Mouse (Mus musculus): ENCODE data around the gene Ubr1. TPM values are rescaled to one million over a fixed set of nuclear protein-coding genes. Genes with fewer than 3 reads are reported as not detected.

Ubr1 gene
- polyA plus RNA-seq (2012; rRNA removed) (5.1 and 6.0 TPM in 2 replicates), polyA plus RNA-seq (2014; fragmentation: Nextera tagmentation; extraction: Ambion mirVana) (9.3 and 10.2 TPM in 2 replicates)

DNA sequence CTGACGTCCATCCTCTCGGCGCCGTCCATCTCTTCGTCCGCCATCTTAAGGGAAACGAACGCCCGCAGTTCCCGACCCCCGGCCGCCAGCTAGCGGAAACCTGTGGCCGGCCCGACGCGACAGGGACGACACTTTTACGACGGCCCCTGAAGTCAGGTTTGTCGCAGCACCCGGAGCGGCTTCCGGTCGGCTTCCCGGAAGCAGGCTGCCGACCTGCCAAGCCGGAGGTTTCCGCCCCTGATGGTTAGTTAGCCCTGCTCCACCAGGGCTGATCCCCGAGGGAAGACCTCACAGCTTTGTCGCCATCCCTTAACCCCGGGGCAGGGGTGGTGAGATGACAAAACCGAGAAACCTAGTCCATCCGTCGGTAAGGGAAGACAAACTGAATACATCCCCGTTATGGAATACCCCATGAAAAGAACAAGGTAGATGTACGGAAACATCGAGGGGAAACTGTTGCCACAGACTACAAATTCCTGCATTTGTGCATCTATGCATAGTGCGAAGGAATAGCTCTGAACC lies at the start of gene Ubr1:
Gene Ubr1, minus strand, starts transcription at position 157 of the 522 bp plus-strand sequence.
- H3K27me3 ChIP-seq (ENCODE audit: control insufficient read depth, insufficient read depth, low read length), result no peaks in the 10 kb centered on the region
- H3K4me3 ChIP-seq (ENCODE audit: insufficient read depth in 1 of 2, low read depth in 2 of 2, low read length in 2 of 2), result peak within 1 kb of the TSS; percentile 63 to 93
- H3K27ac ChIP-seq, result peak within 1 kb of the TSS; percentile 90
- WGBS (ENCODE audit: insufficient replicate concordance), result under 1% methylated on average over 39 of the region's 39 CpGs
- H3K9me3 ChIP-seq (ENCODE audit: control insufficient read depth, low read length), result no peaks in the 10 kb centered on the region
- ATAC-seq (ENCODE audit: insufficient read depth) (peak; percentile 85), DNase-seq (ENCODE audit: low read depth in 3 of 3, low spot score in 3 of 3) (peak; percentile 81 to 82 (median 82))
- H3K4me1 ChIP-seq (replicated peaks; ENCODE audit: control insufficient read depth in 2 of 2, insufficient read depth in 2 of 2, low read length in 1 of 2), result peaks cover 8 to 14% of the 10 kb centered on the region in 2 experiments
- no peaks in the 10 kb centered on the region for H3K36me3 ChIP-seq (replicated peaks; ENCODE audit: control insufficient read depth, insufficient read depth, low read depth)
- peak within 1 kb of the TSS; percentile 90 for H3K9ac ChIP-seq (replicated peaks)
- peak within 1 kb of the TSS; percentile 84 for H3K4me2 ChIP-seq (ENCODE audit: low read depth)
- peak; percentile 38; the same call in 1 of the 2 replicates for TF ChIP-seq EP300 (IDR thresholded peaks at IDR 0.05; ENCODE audit: low read depth)
- peak; percentile 22; the same call in 1 of the 2 replicates for TF ChIP-seq CTCF (IDR thresholded peaks at IDR 0.05; ENCODE audit: low read depth)

DNA sequence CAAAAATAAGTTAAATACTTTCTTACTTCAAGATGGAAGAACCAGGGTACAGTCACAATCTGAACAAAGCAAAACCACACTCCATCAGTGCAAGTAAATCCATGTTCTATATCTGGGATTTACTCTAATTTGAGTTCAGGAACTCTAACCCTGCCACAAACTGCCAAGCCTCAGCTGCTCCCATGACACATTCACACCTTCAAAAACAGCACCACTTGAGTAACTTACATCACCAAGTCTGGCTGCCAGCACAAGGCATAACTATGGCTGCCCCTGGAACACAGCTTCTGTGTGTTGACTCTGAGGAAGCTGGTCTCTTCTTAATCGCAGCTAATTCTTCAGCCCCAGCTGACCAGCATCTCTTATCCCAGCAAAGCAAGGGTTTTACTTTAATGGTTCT lies 46.6 kb upstream of the Ubr1 start:
- 85% methylated on average over 1 of the region's 1 CpGs for WGBS (ENCODE audit: insufficient replicate concordance)
- ATAC-seq (ENCODE audit: insufficient read depth), result no peak
- H3K4me3 ChIP-seq (ENCODE audit: insufficient read depth in 1 of 2, low read depth in 2 of 2, low read length in 2 of 2), result no peak overlapping the region
- no peaks in the 10 kb centered on the region for H3K9me3 ChIP-seq (ENCODE audit: control insufficient read depth, low read length)
- peaks cover 54% of the 10 kb centered on the region for H3K36me3 ChIP-seq (replicated peaks; ENCODE audit: control insufficient read depth, insufficient read depth, low read depth)
- no peaks in the 10 kb centered on the region for H3K4me1 ChIP-seq (replicated peaks; ENCODE audit: control insufficient read depth in 2 of 2, insufficient read depth in 2 of 2, low read length in 1 of 2)
- no peak overlapping the region for H3K27ac ChIP-seq
- DNase-seq (ENCODE audit: low read depth in 3 of 3, low spot score in 3 of 3), result no peak
- H3K9ac ChIP-seq (replicated peaks), result no peak overlapping the region
- H3K4me2 ChIP-seq (ENCODE audit: low read depth), result no peak overlapping the region
- no peak for TF ChIP-seq CTCF (IDR thresholded peaks at IDR 0.05; ENCODE audit: low read depth)
- no peak for TF ChIP-seq EP300 (IDR thresholded peaks at IDR 0.05; ENCODE audit: low read depth)
- no peaks in the 10 kb centered on the region for H3K27me3 ChIP-seq (ENCODE audit: control insufficient read depth, insufficient read depth, low read length)

- 82% methylated on average over 9 of the region's 9 CpGs for whole genome bisulfite sequencing (ENCODE audit: insufficient replicate concordance)
- no peak for ATAC-seq (ENCODE audit: insufficient read depth)
- no peaks in the 10 kb centered on the region for H3K27me3 ChIP-seq (ENCODE audit: control insufficient read depth, insufficient read depth, low read length)
- H3K9ac ChIP-seq (replicated peaks), result no peak overlapping the region
- H3K27ac ChIP-seq, result no peak overlapping the region
- DNase-seq (ENCODE audit: low read depth in 3 of 3, low spot score in 3 of 3), result no peak
- no peaks in the 10 kb centered on the region for H3K4me1 ChIP-seq (replicated peaks; ENCODE audit: control insufficient read depth in 2 of 2, insufficient read depth in 2 of 2, low read length in 1 of 2)
- H3K9me3 ChIP-seq (ENCODE audit: control insufficient read depth, low read length), result no peaks in the 10 kb centered on the region
- TF ChIP-seq CTCF (IDR thresholded peaks at IDR 0.05; ENCODE audit: low read depth) (no peak), EP300 (IDR thresholded peaks at IDR 0.05; ENCODE audit: low read depth) (no peak)
- H3K4me2 ChIP-seq (ENCODE audit: low read depth), result no peak overlapping the region
- peaks cover 45% of the 10 kb centered on the region for H3K36me3 ChIP-seq (replicated peaks; ENCODE audit: control insufficient read depth, insufficient read depth, low read depth)
- H3K4me3 ChIP-seq (ENCODE audit: insufficient read depth in 1 of 2, low read depth in 2 of 2, low read length in 2 of 2), result no peak overlapping the region
Observed at GRCm38 (mm10) chr2:121016226-121016625, 45.7 kb upstream of the Ubr1 start.

DNA sequence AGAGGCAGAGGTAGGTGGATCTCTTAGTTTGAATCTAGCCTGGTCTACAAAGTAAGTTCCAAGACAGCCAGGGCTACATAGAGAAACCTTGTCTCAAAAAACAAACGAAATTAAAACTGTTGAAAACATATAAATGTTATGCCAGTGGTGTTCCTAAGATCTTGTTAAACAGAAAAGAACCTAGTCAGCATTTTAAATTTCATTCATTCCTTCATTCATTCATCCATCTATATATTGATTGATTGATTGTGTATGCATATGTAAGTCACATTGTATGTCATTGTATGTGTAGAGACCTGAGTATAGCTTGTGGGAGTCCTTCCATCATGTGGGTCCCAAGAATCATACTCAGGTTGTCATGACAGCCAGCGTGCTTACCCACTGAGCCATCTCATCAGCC lies 45.0 kb upstream of the Ubr1 start:
- Histone ChIP-seq H3K27ac (no peak overlapping the region), H3K4me1 (replicated peaks; ENCODE audit: control insufficient read depth in 2 of 2, insufficient read depth in 2 of 2, low read length in 1 of 2) (no peaks in the 10 kb centered on the region), H3K9ac (replicated peaks) (no peak overlapping the region), H3K4me2 (ENCODE audit: low read depth) (no peak overlapping the region), H3K4me3 (ENCODE audit: insufficient read depth in 1 of 2, low read depth in 2 of 2, low read length in 2 of 2) (no peak overlapping the region), H3K9me3 (ENCODE audit: control insufficient read depth, low read length) (no peaks in the 10 kb centered on the region), H3K36me3 (replicated peaks; ENCODE audit: control insufficient read depth, insufficient read depth, low read depth) (peaks cover 38% of the 10 kb centered on the region), H3K27me3 (ENCODE audit: control insufficient read depth, insufficient read depth, low read length) (no peaks in the 10 kb centered on the region)
- 75% methylated on average over 2 of the region's 2 CpGs for WGBS (ENCODE audit: insufficient replicate concordance)
- ATAC-seq (ENCODE audit: insufficient read depth), result no peak
- DNase-seq (ENCODE audit: low read depth in 3 of 3, low spot score in 3 of 3), result no peak
- TF ChIP-seq EP300 (IDR thresholded peaks at IDR 0.05; ENCODE audit: low read depth), result no peak
- TF ChIP-seq CTCF (IDR thresholded peaks at IDR 0.05; ENCODE audit: low read depth), result no peak

GRCm38 (mm10) chr2:121012676-121013075 lies 42.2 kb upstream of the Ubr1 start:
- ATAC-seq (ENCODE audit: insufficient read depth), result no peak
- H3K4me3 ChIP-seq (ENCODE audit: insufficient read depth in 1 of 2, low read depth in 2 of 2, low read length in 2 of 2), result no peak overlapping the region
- no peaks in the 10 kb centered on the region for H3K27me3 ChIP-seq (ENCODE audit: control insufficient read depth, insufficient read depth, low read length)
- H3K27ac ChIP-seq, result no peak overlapping the region
- no peak for DNase-seq (ENCODE audit: low read depth in 3 of 3, low spot score in 3 of 3)
- TF ChIP-seq EP300 (IDR thresholded peaks at IDR 0.05; ENCODE audit: low read depth), result no peak
- TF ChIP-seq CTCF (IDR thresholded peaks at IDR 0.05; ENCODE audit: low read depth), result no peak
- no peak overlapping the region for H3K4me2 ChIP-seq (ENCODE audit: low read depth)
- H3K4me1 ChIP-seq (replicated peaks; ENCODE audit: control insufficient read depth in 2 of 2, insufficient read depth in 2 of 2, low read length in 1 of 2), result peaks cover 6 to 8% of the 10 kb centered on the region in 2 experiments
- no peaks in the 10 kb centered on the region for H3K9me3 ChIP-seq (ENCODE audit: control insufficient read depth, low read length)
- WGBS (ENCODE audit: insufficient replicate concordance), result 86% methylated on average over 9 of the region's 9 CpGs
- H3K36me3 ChIP-seq (replicated peaks; ENCODE audit: control insufficient read depth, insufficient read depth, low read depth), result peaks cover 17% of the 10 kb centered on the region
- H3K9ac ChIP-seq (replicated peaks), result no peak overlapping the region

Measured in liver, embryonic 14.5 days (tissue).